Mouse (Mus musculus) midbrain, postnatal 0 days (tissue): Measurements from ENCODE around the gene Atp9a. TPM values are rescaled to one million over a fixed set of nuclear protein-coding genes. Genes with fewer than 3 reads are reported as not detected.
A peak's percentile ranks its signal among the peaks of the same experiment; 100 is the strongest.

Experiments used
- ATAC-seq: fragments of 200-750 bp; cut with Nextera tagmentation; 2 replicates; pipeline ENCODE4 v1.8.0; 2017; ENCODE audit warnings: moderate number of reproducible peaks, mild to moderate bottlenecking, moderate TSS enrichment, moderate library complexity; ENCODE audit not compliant: low FRiP score
- DNase-seq: peaks from one replicate; pipeline ENCODE4 v3.0.0-alpha.2; 2015; ENCODE audit warnings: low spot score
- H3K27ac ChIP-seq: fragments of 300-500 bp; sonication (generic); 2 replicates; pipeline ENCODE4 v1.5.1; 2014; ENCODE audit warnings: low read depth, mild to moderate bottlenecking, low read length, mixed read lengths
- H3K27me3 ChIP-seq: fragments of 300-500 bp; sonication (generic); 2 replicates; pipeline ENCODE4 v1.6.1; 2014; ENCODE audit warnings: low read length, control low read depth, mixed read lengths; ENCODE audit not compliant: insufficient read depth
- H3K36me3 ChIP-seq: fragments of 300-500 bp; sonication (generic); 2 replicates; pipeline ENCODE4 v1.6.1; 2014; ENCODE audit warnings: low read length, control low read depth, mixed read lengths; ENCODE audit not compliant: insufficient read depth
- H3K4me1 ChIP-seq: fragments of 300-500 bp; sonication (generic); 2 replicates; pipeline ENCODE4 v1.6.1; 2014; ENCODE audit warnings: mild to moderate bottlenecking, control low read depth, antibody characterized with exemption, low read length, mixed read lengths; ENCODE audit not compliant: insufficient read depth
- H3K4me2 ChIP-seq: fragments of 300-500 bp; sonication (generic); 2 replicates; pipeline ENCODE4 v1.6.1; 2014; ENCODE audit warnings: low read depth, mild to moderate bottlenecking, low read length, mixed read lengths; ENCODE audit not compliant: poor library complexity, severe bottlenecking
- H3K4me3 ChIP-seq: fragments of 300-500 bp; sonication (generic); 2 replicates; pipeline ENCODE4 v1.5.1; 2014; ENCODE audit warnings: low read depth, mild to moderate bottlenecking, low read length, moderate library complexity
- H3K9ac ChIP-seq: fragments of 300-500 bp; sonication (generic); replicated peaks from 2 replicates; pipeline ENCODE4 v1.6.1; 2014; ENCODE audit warnings: mild to moderate bottlenecking, low read length, moderate library complexity, mixed read lengths; ENCODE audit not compliant: poor library complexity, severe bottlenecking
- H3K9me3 ChIP-seq: fragments of 300-500 bp; sonication (generic); 2 replicates; pipeline ENCODE4 v1.6.1; 2016; ENCODE audit warnings: low read length, control low read depth
- CTCF ChIP-seq: IDR thresholded peaks from 2 replicates; pipeline ENCODE4 v1.5.1; 2016; ENCODE audit warnings: antibody characterized with exemption, mild to moderate bottlenecking
- WGBS: fragments of 180-500 bp; shearing (Covaris S2); extraction: QIAGEN DNeasy Blood & Tissue Kit; methylation state at CpG from one replicate; pipeline ENCODE4 v1.1.7; 2014; 5-methylcytosine and 5-hydroxymethylcytosine counted together
- polyA plus RNA-seq: library from polyadenylated mRNA; unstranded; fragments of >200 nt; fragmentation: Nextera tagmentation; extraction: Ambion mirVana; gene quantifications from 2 replicates; pipeline ENCODE4 v1.2.1, GENCODE M21; 2015
- total RNA-seq: library from RNA; depleted of rRNA; stranded (reverse); fragments of >200 nt; gene quantifications from 2 replicates; pipeline ENCODE4 v1.2.3, GENCODE M21; 2014

Gene Atp9a
- total and polyA plus RNA-seq, 2 experiments from 2014 or later, result 159 to 607 TPM

GRCm38 (mm10) chr2:168615160-168615559 is 127.0 kb downstream of the Atp9a start:
- 74% methylated on average over 3 of the region's 3 CpGs for WGBS
- ATAC-seq (no peak), DNase-seq (peak; percentile 34)
- TF ChIP-seq CTCF, result no peak
- no peak overlapping the region for H3K27ac ChIP-seq
- H3K27me3 ChIP-seq, result no peaks in the 10 kb centered on the region
- no peak overlapping the region for H3K9ac ChIP-seq
- H3K4me1 ChIP-seq, result no peaks in the 10 kb centered on the region
- H3K9me3 ChIP-seq, result no peaks in the 10 kb centered on the region
- no peaks in the 10 kb centered on the region for H3K36me3 ChIP-seq
- H3K4me3 ChIP-seq, result no peak overlapping the region
- H3K4me2 ChIP-seq, result no peak overlapping the region

GRCm38 (mm10) chr2:168614170-168614872 is 127.9 kb downstream of the Atp9a start:
- peak; percentile 62 for DNase-seq
- 0 out of 2 replicates have a peak, but pooled peaks have one; percentile 28 for ATAC-seq
- Histone ChIP-seq H3K4me2 (no peak overlapping the region), H3K4me1 (no peaks in the 10 kb centered on the region), H3K36me3 (no peaks in the 10 kb centered on the region), H3K27me3 (no peaks in the 10 kb centered on the region), H3K27ac (no peak overlapping the region), H3K9ac (no peak overlapping the region), H3K4me3 (no peak overlapping the region), H3K9me3 (no peaks in the 10 kb centered on the region)
- WGBS, result 69% methylated on average over 18 of the region's 18 CpGs
- no peak for TF ChIP-seq CTCF

GRCm38 (mm10) chr2:168613092-168613880 is 128.9 kb downstream of the Atp9a start:
- no peak for TF ChIP-seq CTCF
- Histone ChIP-seq H3K27me3 (no peaks in the 10 kb centered on the region), H3K4me3 (no peak overlapping the region), H3K4me1 (no peaks in the 10 kb centered on the region), H3K27ac (no peak overlapping the region), H3K36me3 (no peaks in the 10 kb centered on the region), H3K9ac (no peak overlapping the region), H3K4me2 (no peak overlapping the region), H3K9me3 (no peaks in the 10 kb centered on the region)
- 37% methylated on average over 13 of the region's 13 CpGs for WGBS
- peak; percentile 41 for DNase-seq
- ATAC-seq, result no peak

- Histone ChIP-seq H3K9ac (no peak overlapping the region), H3K4me1 (no peaks in the 10 kb centered on the region), H3K27ac (no peak overlapping the region), H3K27me3 (no peaks in the 10 kb centered on the region), H3K36me3 (no peaks in the 10 kb centered on the region), H3K9me3 (no peaks in the 10 kb centered on the region), H3K4me3 (no peak overlapping the region), H3K4me2 (no peak overlapping the region)
- no peak for TF ChIP-seq CTCF
- DNase-seq (no peak), ATAC-seq (no peak)
- WGBS, result 82% methylated on average over 3 of the region's 3 CpGs
Observed at GRCm38 (mm10) chr2:168610941-168611340, 131.3 kb downstream of the Atp9a start.

- no peaks in the 10 kb centered on the region for H3K36me3 ChIP-seq
- ATAC-seq, result peak; percentile 38; the same call in 1 of the 2 replicates
- no peak overlapping the region for H3K9ac ChIP-seq
- peak overlapping the region; percentile 38; the same call in 1 of the 2 replicates for H3K27ac ChIP-seq
- H3K4me3 ChIP-seq, result no peak overlapping the region
- 33% methylated on average over 6 of the region's 6 CpGs for WGBS
- no peak for TF ChIP-seq CTCF
- peak; percentile 77 for DNase-seq
- H3K9me3 ChIP-seq, result no peaks in the 10 kb centered on the region
- no peaks in the 10 kb centered on the region for H3K27me3 ChIP-seq
- H3K4me2 ChIP-seq, result no peak overlapping the region
- no peaks in the 10 kb centered on the region for H3K4me1 ChIP-seq
Observed at GRCm38 (mm10) chr2:168609653-168610248, 132.5 kb downstream of the Atp9a start.

- Histone ChIP-seq H3K36me3 (no peaks in the 10 kb centered on the region), H3K4me1 (no peaks in the 10 kb centered on the region), H3K9me3 (no peaks in the 10 kb centered on the region), H3K27ac (no peak overlapping the region), H3K4me2 (no peak overlapping the region), H3K4me3 (no peak overlapping the region), H3K27me3 (peaks cover 2% of the 10 kb centered on the region; the same call in 1 of the 2 replicates), H3K9ac (no peak overlapping the region)
- ATAC-seq (no peak), DNase-seq (no peak)
- no peak for TF ChIP-seq CTCF
- WGBS, result 55% methylated on average over 9 of the region's 9 CpGs
Observed at GRCm38 (mm10) chr2:168608125-168608564, 134.1 kb downstream of the Atp9a start.
